In the genomic region with DNA sequence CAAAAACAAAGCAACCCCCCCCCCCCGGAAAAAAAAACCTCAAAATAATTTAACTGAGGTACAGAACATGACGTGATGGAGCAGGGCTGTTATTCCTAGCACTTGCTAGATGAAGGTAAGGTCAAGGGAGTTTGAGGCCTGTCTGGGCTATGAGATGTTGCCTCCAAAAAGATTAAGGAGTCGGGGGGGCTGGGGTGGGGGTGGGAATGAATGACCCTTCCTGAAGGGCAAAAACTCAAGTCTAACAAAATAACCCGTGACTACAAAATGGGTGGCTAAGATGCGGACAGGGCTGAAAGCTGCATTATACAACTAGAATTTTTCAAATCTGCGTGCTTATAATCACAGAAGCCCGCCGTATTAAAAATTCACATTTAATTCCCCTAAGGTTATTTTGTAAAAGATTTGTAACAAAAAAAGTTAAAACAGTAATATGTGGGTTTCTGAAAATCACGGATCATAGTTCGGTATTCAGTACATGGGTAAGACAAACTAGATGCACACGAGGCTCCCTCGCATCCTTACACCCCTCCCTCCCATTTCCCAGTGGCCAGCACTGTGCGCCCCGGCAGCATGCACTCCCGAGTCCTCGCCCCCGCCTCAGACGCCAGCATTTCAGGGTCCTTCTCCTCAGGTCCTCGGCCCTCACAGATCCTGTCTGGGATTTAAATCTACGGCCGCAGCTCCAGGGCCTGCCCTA, we compare ENCODE assay signal across 8 mouse cellular contexts. TPM values are rescaled to one million over a fixed set of nuclear protein-coding genes. Genes with fewer than 3 reads are reported as not detected.
A peak's percentile ranks its signal among the peaks of the same experiment; 100 is the strongest.
DNase-seq lines count a peak whose midpoint lies in the region; ATAC-seq and TF ChIP-seq lines count a peak whose summit lies in the region.

No protein-coding gene starts in this region.

- WGBS in kidney, postnatal 0 days, result 3% methylated on average over 21 of the region's 21 CpGs
- WGBS in hindbrain, embryonic 14.5 days, result 3% methylated on average over 21 of the region's 21 CpGs
- 4% methylated on average over 21 of the region's 21 CpGs for WGBS in midbrain, embryonic 16.5 days

- H3K27me3 ChIP-seq in kidney, postnatal 0 days (ENCODE audit: insufficient read depth, low read length), result no peaks in the 10 kb centered on the region
- H3K27me3 ChIP-seq in hindbrain, embryonic 14.5 days (ENCODE audit: control insufficient read depth, insufficient read depth, low read length), result no peaks in the 10 kb centered on the region
- no peaks in the 10 kb centered on the region for H3K27me3 ChIP-seq in midbrain, embryonic 16.5 days (ENCODE audit: control insufficient read depth, insufficient read depth, low read depth, low read length)

- H3K9ac ChIP-seq in kidney, postnatal 0 days (ENCODE audit: low read depth, low read length), result peak overlapping the region; percentile 81
- H3K9ac ChIP-seq in hindbrain, embryonic 14.5 days, result peak overlapping the region; percentile 94
- H3K9ac ChIP-seq in midbrain, embryonic 16.5 days (ENCODE audit: low read depth, low read length), result peak overlapping the region; percentile 95

- H3K27ac ChIP-seq in kidney, postnatal 0 days, result peak overlapping the region; percentile 95
- H3K27ac ChIP-seq in hindbrain, embryonic 14.5 days, result peak overlapping the region; percentile 97
- peak overlapping the region; percentile 95 for H3K27ac ChIP-seq in midbrain, embryonic 16.5 days (ENCODE audit: low read length)

- no peak for TF ChIP-seq CTCF in kidney, postnatal 0 days (IDR thresholded peaks at IDR 0.05; ENCODE audit: low read depth)

- H3K36me3 ChIP-seq in kidney, postnatal 0 days (ENCODE audit: insufficient read depth, low read length), result 0 out of 2 replicates have a peak, but pooled peaks cover 4% of the 10 kb centered on the region
- peaks cover 19% of the 10 kb centered on the region for H3K36me3 ChIP-seq in hindbrain, embryonic 14.5 days (replicated peaks; ENCODE audit: control insufficient read depth, insufficient read depth)
- peaks cover 8% of the 10 kb centered on the region; the same call in 1 of the 2 replicates for H3K36me3 ChIP-seq in midbrain, embryonic 16.5 days (ENCODE audit: control insufficient read depth, insufficient read depth, low read length)

- peak overlapping the region; percentile 81 for H3K4me3 ChIP-seq in kidney, postnatal 0 days (replicated peaks; ENCODE audit: low read depth, low read length)
- H3K4me3 ChIP-seq in hindbrain, embryonic 14.5 days (replicated peaks; ENCODE audit: low read length), result peak overlapping the region; percentile 93
- peak overlapping the region; percentile 89 for H3K4me3 ChIP-seq in midbrain, embryonic 16.5 days (ENCODE audit: low read depth, low read length)

- no peaks in the 10 kb centered on the region for H3K9me3 ChIP-seq in kidney, postnatal 0 days (replicated peaks; ENCODE audit: low read length)
- no peaks in the 10 kb centered on the region for H3K9me3 ChIP-seq in hindbrain, embryonic 14.5 days (ENCODE audit: control insufficient read depth, low read length)
- H3K9me3 ChIP-seq in midbrain, embryonic 16.5 days (replicated peaks; ENCODE audit: control insufficient read depth, low read length, poor library complexity, severe bottlenecking), result no peaks in the 10 kb centered on the region

- peak; percentile 23 for DNase-seq in kidney, postnatal 0 days (ENCODE audit: low spot score)
- no peak for DNase-seq in kidney, postnatal 4 days
- peak; percentile 52 for DNase-seq in ZHBTc4 (ENCODE audit: low read depth, low spot score)
- peak; percentile 54 for DNase-seq in hindbrain, embryonic 14.5 days (ENCODE audit: low spot score)
- DNase-seq in thymus, postnatal 4 days, result no peak
- no peak for DNase-seq in cerebellum, postnatal 10 days
- DNase-seq in right cerebral cortex, postnatal 14 days, result no peak

- H3K4me2 ChIP-seq in kidney, postnatal 0 days (ENCODE audit: low read length), result peak overlapping the region; percentile 63
- H3K4me2 ChIP-seq in hindbrain, embryonic 14.5 days (replicated peaks), result peak overlapping the region; percentile 90
- H3K4me2 ChIP-seq in midbrain, embryonic 16.5 days (ENCODE audit: low read length), result peak overlapping the region; percentile 81

- peaks cover 5% of the 10 kb centered on the region; the same call in 1 of the 2 replicates for H3K4me1 ChIP-seq in kidney, postnatal 0 days (replicated peaks; ENCODE audit: insufficient read depth, low read length)
- H3K4me1 ChIP-seq in hindbrain, embryonic 14.5 days (replicated peaks; ENCODE audit: control insufficient read depth, insufficient read depth, low read length), result peaks cover 38% of the 10 kb centered on the region
- peaks cover 29% of the 10 kb centered on the region for H3K4me1 ChIP-seq in midbrain, embryonic 16.5 days (ENCODE audit: control insufficient read depth, insufficient read depth, low read length)

- ATAC-seq in kidney, postnatal 0 days (replicated peaks; ENCODE audit: low FRiP score, low read depth), result peak; percentile 51
- peak; percentile 64 for ATAC-seq in hindbrain, embryonic 14.5 days (ENCODE audit: low FRiP score)
- peak; percentile 84 for ATAC-seq in midbrain, embryonic 16.5 days

RNA-seq across cellular contexts. Expression of gene Fkbp3, which starts 0.7 kb away (rescaled TPM):
- 432 and 463 TPM in 2 replicates for polyA plus RNA-seq in kidney, postnatal 0 days (2015; fragmentation: Nextera tagmentation; extraction: Ambion mirVana)
- 401 and 423 TPM in 2 replicates for polyA plus RNA-seq in hindbrain, embryonic 14.5 days (2014; fragmentation: Nextera tagmentation; extraction: Ambion mirVana)
- 386 and 395 TPM in 2 replicates for polyA plus RNA-seq in midbrain, embryonic 16.5 days (2015; fragmentation: Nextera tagmentation; extraction: Ambion mirVana)

RNA-seq across cellular contexts. Expression of gene Fancm, which starts 2.3 kb away (rescaled TPM):
- 7.4 and 8.3 TPM in 2 replicates for polyA plus RNA-seq in kidney, postnatal 0 days (2015; fragmentation: Nextera tagmentation; extraction: Ambion mirVana)
- 9.0 and 11.5 TPM in 2 replicates for polyA plus RNA-seq in hindbrain, embryonic 14.5 days (2014; fragmentation: Nextera tagmentation; extraction: Ambion mirVana)
- 4.7 and 6.9 TPM in 2 replicates for polyA plus RNA-seq in midbrain, embryonic 16.5 days (2015; fragmentation: Nextera tagmentation; extraction: Ambion mirVana)

RNA-seq across cellular contexts. Expression of gene Prpf39, which starts 36.9 kb away (rescaled TPM):
- 34.4 and 37.2 TPM in 2 replicates for polyA plus RNA-seq in kidney, postnatal 0 days (2015; fragmentation: Nextera tagmentation; extraction: Ambion mirVana)
- polyA plus RNA-seq in hindbrain, embryonic 14.5 days (2014; fragmentation: Nextera tagmentation; extraction: Ambion mirVana), result 50.3 and 54.3 TPM in 2 replicates
- 52.9 and 56.3 TPM in 2 replicates for polyA plus RNA-seq in midbrain, embryonic 16.5 days (2015; fragmentation: Nextera tagmentation; extraction: Ambion mirVana)

Comparison
In these comparisons a context has a peak if more than half of its experiments do, and no peak if none do; other contexts are left out.
1. DNase-seq: peak in kidney, postnatal 0 days (single experiment), ZHBTc4 (single experiment) and hindbrain, embryonic 14.5 days (single experiment); none in kidney, postnatal 4 days (0 of 2), thymus, postnatal 4 days (single experiment), cerebellum, postnatal 10 days (0 of 2) and right cerebral cortex, postnatal 14 days (single experiment).
2. Peak in every context shown above with its lines, with median percentiles within 50 percentile points of each other: ATAC-seq, H3K27ac ChIP-seq, H3K4me2 ChIP-seq, H3K4me3 ChIP-seq and H3K9ac ChIP-seq.